Mouse (Mus musculus): ENCODE data around the gene Pde4a. TPM values are rescaled to one million over a fixed set of nuclear protein-coding genes. Genes with fewer than 3 reads are reported as not detected.
A peak's percentile ranks its signal among the peaks of the same experiment; 100 is the strongest.
"Not testable (repeated sequence)": the region's sequence is repeated elsewhere in the genome, so short reads cannot be mapped to it uniquely, and the experiment has no call there.

The Pde4a gene
- polyA plus RNA-seq, 1 experiment from 2014 or later = 5.4 TPM

GRCm38 (mm10) chr9:21211624-21212023 is 46.1 kb downstream of the Pde4a start:
- H3K36me3 ChIP-seq (ENCODE audit: control insufficient read depth, insufficient read depth, low read length) = no peaks in the 10 kb centered on the region
- H3K4me2 ChIP-seq = no peak overlapping the region
- no peaks in the 10 kb centered on the region for H3K27me3 ChIP-seq (replicated peaks; ENCODE audit: control insufficient read depth, insufficient read depth, low read length)
- no peak overlapping the region for H3K4me3 ChIP-seq (ENCODE audit: low read depth, low read length)
- H3K9me3 ChIP-seq (ENCODE audit: control insufficient read depth, low read length) = no peaks in the 10 kb centered on the region
- no peak for DNase-seq (ENCODE audit: low spot score)
- no peak overlapping the region for H3K27ac ChIP-seq (ENCODE audit: low read depth, low read length)
- H3K4me1 ChIP-seq (replicated peaks; ENCODE audit: control insufficient read depth, insufficient read depth, low read length) = no peaks in the 10 kb centered on the region
- 77% methylated on average over 7 of the region's 7 CpGs for WGBS
- H3K9ac ChIP-seq (ENCODE audit: low read depth, low read length) = no peak overlapping the region
- ATAC-seq (replicated peaks; ENCODE audit: low FRiP score) = no peak

- no peak for DNase-seq (ENCODE audit: low spot score)
- Histone ChIP-seq H3K4me2 (no peak overlapping the region), H3K36me3 (ENCODE audit: control insufficient read depth, insufficient read depth, low read length) (no peaks in the 10 kb centered on the region), H3K27ac (ENCODE audit: low read depth, low read length) (no peak overlapping the region), H3K9ac (ENCODE audit: low read depth, low read length) (no peak overlapping the region), H3K27me3 (replicated peaks; ENCODE audit: control insufficient read depth, insufficient read depth, low read length) (no peaks in the 10 kb centered on the region), H3K4me1 (replicated peaks; ENCODE audit: control insufficient read depth, insufficient read depth, low read length) (no peaks in the 10 kb centered on the region), H3K4me3 (ENCODE audit: low read depth, low read length) (no peak overlapping the region), H3K9me3 (ENCODE audit: control insufficient read depth, low read length) (no peaks in the 10 kb centered on the region)
- no peak for ATAC-seq (replicated peaks; ENCODE audit: low FRiP score)
- 49% methylated on average over 7 of the region's 7 CpGs for WGBS
These were observed 48.2 kb downstream of the Pde4a start for GRCm38 (mm10) chr9:21213617-21214190.

- Histone ChIP-seq H3K9me3 (ENCODE audit: control insufficient read depth, low read length) (no peaks in the 10 kb centered on the region), H3K4me3 (ENCODE audit: low read depth, low read length) (no peak overlapping the region), H3K9ac (ENCODE audit: low read depth, low read length) (no peak overlapping the region), H3K27me3 (replicated peaks; ENCODE audit: control insufficient read depth, insufficient read depth, low read length) (no peaks in the 10 kb centered on the region), H3K4me2 (no peak overlapping the region), H3K4me1 (replicated peaks; ENCODE audit: control insufficient read depth, insufficient read depth, low read length) (peaks cover 4% of the 10 kb centered on the region), H3K36me3 (ENCODE audit: control insufficient read depth, insufficient read depth, low read length) (no peaks in the 10 kb centered on the region), H3K27ac (ENCODE audit: low read depth, low read length) (no peak overlapping the region)
- 70% methylated on average over 25 of the region's 25 CpGs for WGBS
- DNase-seq (ENCODE audit: low spot score) = no peak
- ATAC-seq (replicated peaks; ENCODE audit: low FRiP score) = no peak
These were observed 50.7 kb downstream of the Pde4a start for GRCm38 (mm10) chr9:21216050-21216841.

GRCm38 (mm10) chr9:21219820-21220219 is 54.3 kb downstream of the Pde4a start:
- Histone ChIP-seq H3K36me3 (ENCODE audit: control insufficient read depth, insufficient read depth, low read length) (no peaks in the 10 kb centered on the region), H3K4me2 (no peak overlapping the region), H3K4me1 (replicated peaks; ENCODE audit: control insufficient read depth, insufficient read depth, low read length) (peaks cover 12% of the 10 kb centered on the region), H3K27ac (ENCODE audit: low read depth, low read length) (no peak overlapping the region), H3K9me3 (ENCODE audit: control insufficient read depth, low read length) (no peaks in the 10 kb centered on the region), H3K4me3 (ENCODE audit: low read depth, low read length) (no peak overlapping the region), H3K9ac (ENCODE audit: low read depth, low read length) (no peak overlapping the region), H3K27me3 (replicated peaks; ENCODE audit: control insufficient read depth, insufficient read depth, low read length) (no peaks in the 10 kb centered on the region)
- no peak for DNase-seq (ENCODE audit: low spot score)
- ATAC-seq (replicated peaks; ENCODE audit: low FRiP score) = no peak
- 48% methylated on average over 3 of the region's 3 CpGs for WGBS

- Histone ChIP-seq H3K9me3 (ENCODE audit: control insufficient read depth, low read length) (no peaks in the 10 kb centered on the region), H3K36me3 (ENCODE audit: control insufficient read depth, insufficient read depth, low read length) (no peaks in the 10 kb centered on the region), H3K27ac (ENCODE audit: low read depth, low read length) (peak overlapping the region; percentile 83), H3K4me1 (replicated peaks; ENCODE audit: control insufficient read depth, insufficient read depth, low read length) (peaks cover 12% of the 10 kb centered on the region), H3K27me3 (replicated peaks; ENCODE audit: control insufficient read depth, insufficient read depth, low read length) (no peaks in the 10 kb centered on the region), H3K4me2 (peak overlapping the region; percentile 77), H3K4me3 (ENCODE audit: low read depth, low read length) (peak overlapping the region; percentile 45), H3K9ac (ENCODE audit: low read depth, low read length) (peak overlapping the region; percentile 55)
- 7% methylated on average over 21 of the region's 21 CpGs for WGBS
- DNase-seq (ENCODE audit: low spot score) (peak; percentile 89), ATAC-seq (replicated peaks; ENCODE audit: low FRiP score) (peak; percentile 90)
These were observed 55.2 kb downstream of the Pde4a start for GRCm38 (mm10) chr9:21220490-21221382.

- WGBS = 12% methylated on average over 7 of the region's 7 CpGs
- DNase-seq (ENCODE audit: low spot score) = no peak
- Histone ChIP-seq H3K4me1 (replicated peaks; ENCODE audit: control insufficient read depth, insufficient read depth, low read length) (peaks cover 12% of the 10 kb centered on the region), H3K27ac (ENCODE audit: low read depth, low read length) (peak overlapping the region; percentile 83), H3K9ac (ENCODE audit: low read depth, low read length) (no peak overlapping the region), H3K36me3 (ENCODE audit: control insufficient read depth, insufficient read depth, low read length) (no peaks in the 10 kb centered on the region), H3K27me3 (replicated peaks; ENCODE audit: control insufficient read depth, insufficient read depth, low read length) (no peaks in the 10 kb centered on the region), H3K4me2 (peak overlapping the region; percentile 77), H3K4me3 (ENCODE audit: low read depth, low read length) (peak overlapping the region; percentile 45; the same call in 1 of the 2 replicates), H3K9me3 (ENCODE audit: control insufficient read depth, low read length) (no peaks in the 10 kb centered on the region)
- ATAC-seq (replicated peaks; ENCODE audit: low FRiP score) = peak; percentile 59
These were observed 55.9 kb downstream of the Pde4a start for GRCm38 (mm10) chr9:21221383-21221929.

- not testable (repeated sequence) for H3K4me2 ChIP-seq; ATAC-seq (replicated peaks; ENCODE audit: low FRiP score); H3K9ac ChIP-seq (ENCODE audit: low read depth, low read length); H3K4me3 ChIP-seq (ENCODE audit: low read depth, low read length); H3K27me3 ChIP-seq (replicated peaks; ENCODE audit: control insufficient read depth, insufficient read depth, low read length); H3K27ac ChIP-seq (ENCODE audit: low read depth, low read length); DNase-seq (ENCODE audit: low spot score); H3K36me3 ChIP-seq (ENCODE audit: control insufficient read depth, insufficient read depth, low read length); H3K9me3 ChIP-seq (ENCODE audit: control insufficient read depth, low read length)
- peaks cover 22% of the 10 kb centered on the region for H3K4me1 ChIP-seq (replicated peaks; ENCODE audit: control insufficient read depth, insufficient read depth, low read length)
- 96% methylated on average over 1 of the region's 2 CpGs for WGBS
These were observed 58.0 kb downstream of the Pde4a start for GRCm38 (mm10) chr9:21223490-21223889.

GRCm38 (mm10) chr9:21223906-21224305 is 58.4 kb downstream of the Pde4a start:
- peaks cover 22% of the 10 kb centered on the region for H3K4me1 ChIP-seq (replicated peaks; ENCODE audit: control insufficient read depth, insufficient read depth, low read length)
- H3K36me3 ChIP-seq (ENCODE audit: control insufficient read depth, insufficient read depth, low read length) = no peaks in the 10 kb centered on the region
- H3K9ac ChIP-seq (ENCODE audit: low read depth, low read length) = no peak overlapping the region
- WGBS = 83% methylated on average over 6 of the region's 6 CpGs
- H3K27ac ChIP-seq (ENCODE audit: low read depth, low read length) = no peak overlapping the region
- no peak overlapping the region for H3K4me3 ChIP-seq (ENCODE audit: low read depth, low read length)
- DNase-seq (ENCODE audit: low spot score) = no peak
- H3K27me3 ChIP-seq (replicated peaks; ENCODE audit: control insufficient read depth, insufficient read depth, low read length) = no peaks in the 10 kb centered on the region
- no peak overlapping the region for H3K4me2 ChIP-seq
- no peak for ATAC-seq (replicated peaks; ENCODE audit: low FRiP score)
- no peaks in the 10 kb centered on the region for H3K9me3 ChIP-seq (ENCODE audit: control insufficient read depth, low read length)

Measured in liver, embryonic 11.5 days (tissue).